Mouse (Mus musculus) heart, embryonic 13.5 days (tissue): ENCODE measurements around the gene Ptprj. TPM values are rescaled to one million over a fixed set of nuclear protein-coding genes. Genes with fewer than 3 reads are reported as not detected.

Experiments
- ATAC-seq: fragments of 200-750 bp; cut with Nextera tagmentation; 2 replicates; pipeline ENCODE4 v1.8.0; 2017; ENCODE audit warnings: moderate TSS enrichment; ENCODE audit not compliant: insufficient number of reproducible peaks, low FRiP score, low TSS enrichment; ENCODE audit errors: extremely low read depth
- H3K27ac ChIP-seq: fragments of 300-500 bp; sonication (generic); replicated peaks from 2 replicates; pipeline ENCODE4 v1.5.1; 2015; ENCODE audit warnings: moderate library complexity, mild to moderate bottlenecking, inconsistent platforms
- H3K27me3 ChIP-seq: fragments of 300-500 bp; sonication (generic); replicated peaks from 2 replicates; pipeline ENCODE4 v1.6.1; 2015; ENCODE audit warnings: mild to moderate bottlenecking, inconsistent platforms
- H3K36me3 ChIP-seq: fragments of 300-500 bp; sonication (generic); 2 replicates; pipeline ENCODE4 v1.6.1; 2015; ENCODE audit warnings: mild to moderate bottlenecking, inconsistent platforms
- H3K4me1 ChIP-seq: fragments of 300-500 bp; sonication (generic); 2 replicates; pipeline ENCODE4 v1.6.1; 2015; ENCODE audit warnings: inconsistent platforms
- H3K4me2 ChIP-seq: fragments of 300-500 bp; sonication (generic); 2 replicates; pipeline ENCODE4 v1.6.1; 2015; ENCODE audit warnings: inconsistent platforms, mild to moderate bottlenecking, moderate library complexity
- H3K4me3 ChIP-seq: fragments of 300-500 bp; sonication (generic); 2 replicates; pipeline ENCODE4 v1.5.1; 2015; ENCODE audit warnings: moderate library complexity, mild to moderate bottlenecking, inconsistent platforms
- H3K9ac ChIP-seq: fragments of 300-500 bp; sonication (generic); 2 replicates; pipeline ENCODE4 v1.6.1; 2015; ENCODE audit warnings: inconsistent platforms, mild to moderate bottlenecking, moderate library complexity
- H3K9me3 ChIP-seq: fragments of 300-500 bp; sonication (generic); 2 replicates; pipeline ENCODE4 v1.6.1; 2016; ENCODE audit warnings: inconsistent platforms
- WGBS: fragments of 180-500 bp; shearing (Covaris S2); methylation state at CpG from one replicate; pipeline ENCODE4 v1.1.7; 2015; ENCODE audit warnings: mixed read lengths; 5-methylcytosine and 5-hydroxymethylcytosine counted together
- polyA plus RNA-seq: library from polyadenylated mRNA; unstranded; fragments of >200 nt; fragmentation: Nextera tagmentation; extraction: Ambion mirVana; gene quantifications from 2 replicates; pipeline ENCODE4 v1.2.1, GENCODE M21; 2015

Ptprj gene
- polyA plus RNA-seq, 1 experiment from 2014 or later = 1.3 TPM

GRCm38 (mm10) chr2:90568091-90568490 lies 12.4 kb downstream of the Ptprj start:
- no peak overlapping the region for H3K4me2 ChIP-seq
- 84% methylated on average over 7 of the region's 7 CpGs for WGBS
- no peak overlapping the region for H3K9ac ChIP-seq
- H3K9me3 ChIP-seq = no peaks in the 10 kb centered on the region
- no peak overlapping the region for H3K27ac ChIP-seq
- no peaks in the 10 kb centered on the region for H3K36me3 ChIP-seq
- H3K4me3 ChIP-seq = no peak overlapping the region
- H3K27me3 ChIP-seq = no peaks in the 10 kb centered on the region
- H3K4me1 ChIP-seq = peaks cover 34% of the 10 kb centered on the region
- no peak for ATAC-seq

- Histone ChIP-seq H3K4me2 (no peak overlapping the region), H3K4me3 (no peak overlapping the region), H3K27me3 (no peaks in the 10 kb centered on the region), H3K27ac (0 out of 2 replicates have a peak overlapping the region, but pooled peaks have one; percentile 20), H3K9ac (no peak overlapping the region), H3K36me3 (no peaks in the 10 kb centered on the region), H3K9me3 (no peaks in the 10 kb centered on the region), H3K4me1 (peaks cover 40% of the 10 kb centered on the region)
- no peak for ATAC-seq
- WGBS = 60% methylated on average over 8 of the region's 8 CpGs
Observed at GRCm38 (mm10) chr2:90566773-90567528, 13.5 kb downstream of the Ptprj start.

GRCm38 (mm10) chr2:90566046-90566445 lies 14.4 kb downstream of the Ptprj start:
- H3K27ac ChIP-seq = peak overlapping the region; percentile 33; the same call in 1 of the 2 replicates
- no peak overlapping the region for H3K4me3 ChIP-seq
- no peaks in the 10 kb centered on the region for H3K27me3 ChIP-seq
- no peaks in the 10 kb centered on the region for H3K36me3 ChIP-seq
- no peaks in the 10 kb centered on the region for H3K9me3 ChIP-seq
- peaks cover 44% of the 10 kb centered on the region for H3K4me1 ChIP-seq
- no peak overlapping the region for H3K9ac ChIP-seq
- H3K4me2 ChIP-seq = 0 out of 2 replicates have a peak overlapping the region, but pooled peaks have one; percentile 3
- ATAC-seq = no peak
- 43% methylated on average over 7 of the region's 7 CpGs for WGBS

- H3K27me3 ChIP-seq = no peaks in the 10 kb centered on the region
- no peaks in the 10 kb centered on the region for H3K9me3 ChIP-seq
- H3K27ac ChIP-seq = peak overlapping the region; percentile 33; the same call in 1 of the 2 replicates
- H3K4me2 ChIP-seq = no peak overlapping the region
- H3K4me1 ChIP-seq = peaks cover 45% of the 10 kb centered on the region
- H3K9ac ChIP-seq = no peak overlapping the region
- no peaks in the 10 kb centered on the region for H3K36me3 ChIP-seq
- WGBS = 85% methylated on average over 7 of the region's 7 CpGs
- H3K4me3 ChIP-seq = no peak overlapping the region
- no peak for ATAC-seq
Observed at GRCm38 (mm10) chr2:90565192-90565929, 15.1 kb downstream of the Ptprj start.

- H3K27me3 ChIP-seq = no peaks in the 10 kb centered on the region
- no peaks in the 10 kb centered on the region for H3K9me3 ChIP-seq
- H3K4me3 ChIP-seq = no peak overlapping the region
- H3K9ac ChIP-seq = no peak overlapping the region
- no peak overlapping the region for H3K27ac ChIP-seq
- H3K4me2 ChIP-seq = no peak overlapping the region
- no peaks in the 10 kb centered on the region for H3K36me3 ChIP-seq
- 69% methylated on average over 8 of the region's 8 CpGs for WGBS
- H3K4me1 ChIP-seq = peaks cover 47% of the 10 kb centered on the region
- no peak for ATAC-seq
Observed at GRCm38 (mm10) chr2:90564552-90564951, 15.9 kb downstream of the Ptprj start.

- Histone ChIP-seq H3K4me1 (peaks cover 47% of the 10 kb centered on the region), H3K4me2 (no peak overlapping the region), H3K4me3 (no peak overlapping the region), H3K27ac (no peak overlapping the region), H3K27me3 (no peaks in the 10 kb centered on the region), H3K9ac (no peak overlapping the region), H3K36me3 (no peaks in the 10 kb centered on the region), H3K9me3 (no peaks in the 10 kb centered on the region)
- WGBS = 69% methylated on average over 4 of the region's 4 CpGs
- ATAC-seq = no peak
Observed at GRCm38 (mm10) chr2:90563171-90563570, 17.3 kb downstream of the Ptprj start.

GRCm38 (mm10) chr2:90562126-90562670 lies 18.2 kb downstream of the Ptprj start:
- Histone ChIP-seq H3K9me3 (no peaks in the 10 kb centered on the region), H3K4me1 (peaks cover 44% of the 10 kb centered on the region), H3K4me2 (no peak overlapping the region), H3K27me3 (no peaks in the 10 kb centered on the region), H3K27ac (no peak overlapping the region), H3K36me3 (no peaks in the 10 kb centered on the region), H3K4me3 (no peak overlapping the region), H3K9ac (no peak overlapping the region)
- no peak for ATAC-seq
- 59% methylated on average over 8 of the region's 8 CpGs for WGBS

GRCm38 (mm10) chr2:90560197-90560843 lies 20.1 kb downstream of the Ptprj start:
- Histone ChIP-seq H3K27me3 (no peaks in the 10 kb centered on the region), H3K9me3 (no peaks in the 10 kb centered on the region), H3K27ac (0 out of 2 replicates have a peak overlapping the region, but pooled peaks have one; percentile 26), H3K4me1 (peaks cover 26% of the 10 kb centered on the region), H3K36me3 (no peaks in the 10 kb centered on the region), H3K4me2 (peak overlapping the region; percentile 8; the same call in 1 of the 2 replicates), H3K9ac (peak overlapping the region; percentile 8; the same call in 1 of the 2 replicates), H3K4me3 (no peak overlapping the region)
- WGBS = 34% methylated on average over 6 of the region's 6 CpGs
- peak; percentile 86 for ATAC-seq

- peak overlapping the region; percentile 8 for H3K4me2 ChIP-seq
- H3K4me1 ChIP-seq = peaks cover 23% of the 10 kb centered on the region
- H3K9ac ChIP-seq = no peak overlapping the region
- no peaks in the 10 kb centered on the region for H3K9me3 ChIP-seq
- no peaks in the 10 kb centered on the region for H3K36me3 ChIP-seq
- no peak for ATAC-seq
- no peak overlapping the region for H3K4me3 ChIP-seq
- H3K27ac ChIP-seq = peak overlapping the region; percentile 26; the same call in 1 of the 2 replicates
- WGBS = 52% methylated on average over 12 of the region's 12 CpGs
- H3K27me3 ChIP-seq = no peaks in the 10 kb centered on the region
Observed at GRCm38 (mm10) chr2:90559688-90560196, 20.7 kb downstream of the Ptprj start.

GRCm38 (mm10) chr2:90559015-90559687 lies 21.3 kb downstream of the Ptprj start:
- Histone ChIP-seq H3K27me3 (no peaks in the 10 kb centered on the region), H3K4me2 (no peak overlapping the region), H3K4me3 (no peak overlapping the region), H3K36me3 (no peaks in the 10 kb centered on the region), H3K27ac (no peak overlapping the region), H3K9me3 (no peaks in the 10 kb centered on the region), H3K9ac (no peak overlapping the region), H3K4me1 (peaks cover 24% of the 10 kb centered on the region)
- ATAC-seq = no peak
- WGBS = 64% methylated on average over 2 of the region's 2 CpGs
